Mouse (Mus musculus): Measurements from ENCODE around the gene Nudt16l1. TPM values are rescaled to one million over a fixed set of nuclear protein-coding genes. Genes with fewer than 3 reads are reported as not detected.

Nudt16l1 gene
- total RNA-seq (2023): 45.9 TPM

GRCm38 (mm10) chr16:4938461-4938860 is at the start of gene Nudt16l1:
TSS of gene Nudt16l1 (plus strand) at chr16:4938761.

DNA sequence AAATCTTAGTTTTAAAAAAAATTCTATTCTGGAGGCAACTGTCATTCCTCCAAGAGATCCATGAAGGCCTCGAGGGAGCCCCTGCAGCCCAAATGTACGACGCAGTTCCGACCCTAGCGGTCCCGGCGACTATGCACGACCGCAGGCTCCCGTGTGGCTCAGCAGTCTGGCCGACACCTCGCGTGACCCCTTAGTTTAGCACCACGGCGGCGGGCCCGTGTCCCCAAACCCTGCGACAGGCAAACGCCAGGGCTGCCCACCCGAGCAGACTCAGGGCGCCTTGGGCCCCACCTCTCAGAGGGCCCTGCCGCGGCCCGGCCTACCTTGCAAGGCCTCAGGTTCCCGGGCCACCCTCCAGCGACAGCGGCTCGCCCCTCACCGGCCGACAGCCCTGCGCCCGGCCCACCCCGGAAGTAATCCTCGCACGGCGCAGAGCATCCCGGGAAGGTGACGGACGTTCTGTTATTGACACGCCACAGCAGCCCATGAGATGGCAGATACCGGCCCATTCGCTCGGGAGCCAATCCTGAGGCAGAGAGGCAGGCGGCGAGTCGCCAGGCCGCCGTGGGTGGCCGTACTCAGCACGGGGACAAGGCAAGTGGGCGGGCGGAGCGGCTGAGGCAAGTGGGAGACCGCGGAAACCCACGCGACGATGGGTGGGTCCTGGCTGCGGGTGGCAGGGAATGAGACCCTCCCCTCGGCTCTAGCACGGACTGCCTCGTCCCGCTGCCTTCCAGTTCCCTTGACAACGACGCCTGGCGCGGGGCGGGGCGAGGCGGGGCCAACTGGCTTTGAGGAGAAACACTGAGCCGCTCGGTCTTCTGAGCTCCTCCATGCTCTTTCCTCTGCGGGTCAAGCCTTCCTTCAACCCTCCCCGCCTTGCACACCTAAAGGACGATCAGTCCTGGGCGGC is 25.5 kb downstream of the Nudt16l1 start, which contains the start of gene Anks3:
Gene Anks3, minus strand, starts transcription at position 409 of the 913 bp plus-strand sequence.

Other genes starting within 250 kb of the Nudt16l1 start
- gene Nmral1, start 219.4 kb upstream of the Nudt16l1 start, total RNA-seq (2023): 3.3 TPM
- 31.0 TPM for gene Hmox2, start 212.4 kb upstream of the Nudt16l1 start, total RNA-seq (2023)
- gene Cdip1, start 148.5 kb upstream of the Nudt16l1 start, total RNA-seq (2023): 53.8 TPM
- gene 4930562C15Rik, start 103.3 kb upstream of the Nudt16l1 start, total RNA-seq (2023): not detected
- 156 TPM for gene Ubald1, start 58.4 kb upstream of the Nudt16l1 start, total RNA-seq (2023)
- gene Mgrn1, start 52.5 kb upstream of the Nudt16l1 start, total RNA-seq (2023): 70.1 TPM
- gene Anks3, start 25.4 kb downstream of the Nudt16l1 start, total RNA-seq (2023): 74.4 TPM
- not detected for gene Sept12, start 59.1 kb downstream of the Nudt16l1 start, total RNA-seq (2023)
- gene Smim22, start 68.5 kb downstream of the Nudt16l1 start, total RNA-seq (2023): not detected
- 21.6 TPM for gene Rogdi, start 74.8 kb downstream of the Nudt16l1 start, total RNA-seq (2023)
- 125 TPM for gene Glyr1, start 111.1 kb downstream of the Nudt16l1 start, total RNA-seq (2023)
- gene Ubn1, start 111.3 kb downstream of the Nudt16l1 start, total RNA-seq (2023): 175 TPM
- 0.70 TPM for gene Ppl, start 193.7 kb downstream of the Nudt16l1 start, total RNA-seq (2023)
- not detected for gene Sec14l5, start 208.3 kb downstream of the Nudt16l1 start, total RNA-seq (2023)